Mouse (Mus musculus) frontal cortex, adult (tissue): ENCODE data around the gene Ntm.
A peak's percentile ranks its signal among the peaks of the same experiment; 100 is the strongest.

Source experiments
- ATAC-seq: cut with Nextera tagmentation; 2 replicates; pipeline ENCODE4 v1.9.2; 2017; ENCODE audit warnings: mild to moderate bottlenecking, moderate library complexity, mixed read lengths; ENCODE audit not compliant: low TSS enrichment

Gene Ntm

GRCm38 (mm10) chr9:29247812-29248211 is 715.1 kb downstream of the Ntm start:
- ATAC-seq, result no peak

GRCm38 (mm10) chr9:29244006-29244405 is 718.9 kb downstream of the Ntm start:
- no peak for ATAC-seq

GRCm38 (mm10) chr9:29242497-29243422 is 720.2 kb downstream of the Ntm start:
- ATAC-seq, result no peak

GRCm38 (mm10) chr9:29240797-29241196 is 722.1 kb downstream of the Ntm start:
- ATAC-seq, result no peak

GRCm38 (mm10) chr9:29238973-29239372 is 724.0 kb downstream of the Ntm start:
- ATAC-seq, result peak; percentile 81

- no peak for ATAC-seq
These were observed 726.2 kb downstream of the Ntm start for GRCm38 (mm10) chr9:29236752-29237151.

GRCm38 (mm10) chr9:29227747-29228146 is 735.2 kb downstream of the Ntm start:
- no peak for ATAC-seq

GRCm38 (mm10) chr9:29222915-29223545 is 739.9 kb downstream of the Ntm start:
- ATAC-seq, result no peak

- ATAC-seq, result no peak
These were observed 741.9 kb downstream of the Ntm start for GRCm38 (mm10) chr9:29220941-29221615.

GRCm38 (mm10) chr9:29220493-29220892 is 742.4 kb downstream of the Ntm start:
- ATAC-seq, result peak; percentile 35

GRCm38 (mm10) chr9:29217951-29218350 is 745.0 kb downstream of the Ntm start:
- ATAC-seq, result peak; percentile 73

GRCm38 (mm10) chr9:29216528-29216927 is 746.4 kb downstream of the Ntm start:
- no peak for ATAC-seq

- ATAC-seq, result no peak
These were observed 747.1 kb downstream of the Ntm start for GRCm38 (mm10) chr9:29215796-29216195.

GRCm38 (mm10) chr9:29215241-29215640 is 747.7 kb downstream of the Ntm start:
- no peak for ATAC-seq

- no peak for ATAC-seq
These were observed 753.7 kb downstream of the Ntm start for GRCm38 (mm10) chr9:29209243-29209642.

GRCm38 (mm10) chr9:29208142-29208541 is 754.8 kb downstream of the Ntm start:
- no peak for ATAC-seq

- no peak for ATAC-seq
These were observed 757.3 kb downstream of the Ntm start for GRCm38 (mm10) chr9:29205680-29206079.

GRCm38 (mm10) chr9:29202196-29202595 is 760.7 kb downstream of the Ntm start:
- peak; percentile 7; the same call in 1 of the 2 replicates for ATAC-seq

- ATAC-seq, result peak; percentile 60
These were observed 761.5 kb downstream of the Ntm start for GRCm38 (mm10) chr9:29201163-29202053.

- peak; percentile 51 for ATAC-seq
These were observed 765.9 kb downstream of the Ntm start for GRCm38 (mm10) chr9:29197046-29197445.

GRCm38 (mm10) chr9:29194265-29194664 is 768.7 kb downstream of the Ntm start:
- ATAC-seq, result no peak
